Mouse (Mus musculus): ENCODE measurements around the gene Rab3a. TPM values are rescaled to one million over a fixed set of nuclear protein-coding genes. Genes with fewer than 3 reads are reported as not detected.
A peak's percentile ranks its signal among the peaks of the same experiment; 100 is the strongest.

Rab3a gene
- polyA plus RNA-seq, 1 experiment from 2014 or later = 12.9 TPM

GRCm38 (mm10) chr8:70721601-70722000, 32.9 kb upstream of the Rab3a start:
- no peak overlapping the region for H3K9ac ChIP-seq
- 0 out of 2 replicates have a peak, but pooled peaks cover 5% of the 10 kb centered on the region for H3K27me3 ChIP-seq
- no peak overlapping the region for H3K4me3 ChIP-seq
- 83% methylated on average over 8 of the region's 8 CpGs for WGBS
- no peak overlapping the region for H3K27ac ChIP-seq
- no peak overlapping the region for H3K4me2 ChIP-seq
- H3K4me1 ChIP-seq = 0 out of 2 replicates have a peak, but pooled peaks cover 4% of the 10 kb centered on the region
- no peaks in the 10 kb centered on the region for H3K9me3 ChIP-seq
- no peaks in the 10 kb centered on the region for H3K36me3 ChIP-seq
- no peak for ATAC-seq (ENCODE audit: borderline replicate concordance, extremely low read depth, low FRiP score, low TSS enrichment)

DNA sequence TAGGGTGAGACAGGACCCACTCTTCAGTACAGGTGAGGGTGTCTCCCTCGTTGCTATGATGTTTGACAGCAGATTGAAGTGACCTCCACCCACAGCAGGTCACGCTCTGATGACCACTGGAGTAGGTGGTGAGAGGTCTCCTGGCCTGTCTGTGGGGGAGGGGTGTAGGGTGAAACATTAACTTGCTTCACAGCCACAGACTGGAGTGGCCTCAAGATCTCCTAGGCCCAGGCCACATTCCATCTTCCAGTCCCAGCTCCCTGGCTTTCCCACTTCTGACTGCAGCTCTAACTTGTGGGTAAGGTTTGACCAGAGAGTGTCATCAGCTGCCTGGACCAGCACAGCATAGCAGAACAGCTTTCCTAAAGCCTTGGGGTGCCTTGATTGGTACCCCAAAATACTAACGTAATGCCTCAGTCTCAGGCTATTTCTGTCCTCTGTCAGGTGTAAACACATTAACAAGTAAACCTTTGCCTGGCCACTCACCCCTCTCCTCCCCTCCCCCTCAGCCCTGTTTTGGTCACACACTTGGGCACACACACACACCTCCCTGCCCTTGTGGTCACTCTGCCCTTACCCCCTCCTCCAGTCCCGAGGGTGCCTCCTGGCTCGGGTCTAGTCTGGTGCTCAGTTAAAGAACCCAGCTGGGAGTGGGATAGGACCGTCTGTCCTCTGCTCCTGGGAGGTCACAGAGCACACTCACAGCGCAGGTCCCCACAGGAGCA, 30.8 kb upstream of the Rab3a start, which contains the start of gene Pde4c:
Gene Pde4c (plus strand): TSS at position 235 of the 725 bp plus-strand sequence.
- no peak within 1 kb of the TSS for H3K9ac ChIP-seq
- H3K36me3 ChIP-seq = no peaks in the 10 kb centered on the region
- no peak within 1 kb of the TSS for H3K4me3 ChIP-seq
- WGBS = 38% methylated on average over 7 of the region's 7 CpGs
- ATAC-seq (ENCODE audit: borderline replicate concordance, extremely low read depth, low FRiP score, low TSS enrichment) = no peak
- no peak within 1 kb of the TSS for H3K4me2 ChIP-seq
- H3K27ac ChIP-seq = no peak within 1 kb of the TSS
- H3K9me3 ChIP-seq = no peaks in the 10 kb centered on the region
- peaks cover 22% of the 10 kb centered on the region for H3K27me3 ChIP-seq
- H3K4me1 ChIP-seq = no peaks in the 10 kb centered on the region

DNA sequence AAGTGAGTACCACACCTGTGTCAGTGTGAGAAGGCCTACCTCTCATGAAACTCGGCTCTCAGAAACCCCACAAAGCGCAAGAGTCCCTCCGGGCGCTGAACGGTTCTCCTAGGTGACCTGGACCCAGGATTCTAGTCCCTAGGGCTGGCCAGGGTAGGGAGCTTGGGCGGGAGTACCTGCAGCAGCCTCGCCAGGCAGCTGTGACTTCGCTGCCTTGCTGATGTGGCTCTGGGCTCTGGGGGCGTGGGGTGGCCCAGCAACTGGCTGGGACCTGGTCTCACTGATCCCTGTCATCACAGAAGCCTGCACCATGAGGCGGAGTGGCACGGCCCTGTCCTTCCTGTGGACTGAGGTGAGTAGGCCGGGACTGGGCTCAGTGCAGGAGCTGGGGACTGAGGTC, 30.3 kb upstream of the Rab3a start:
- peaks cover 28% of the 10 kb centered on the region for H3K27me3 ChIP-seq
- H3K4me2 ChIP-seq = no peak overlapping the region

GRCm38 (mm10) chr8:70725792-70726447, 28.6 kb upstream of the Rab3a start:
- ATAC-seq (ENCODE audit: borderline replicate concordance, extremely low read depth, low FRiP score, low TSS enrichment) = no peak
- Histone ChIP-seq H3K9me3 (no peaks in the 10 kb centered on the region), H3K9ac (no peak overlapping the region), H3K36me3 (no peaks in the 10 kb centered on the region), H3K4me2 (no peak overlapping the region), H3K4me1 (peaks cover 6% of the 10 kb centered on the region; the same call in 1 of the 2 replicates), H3K27ac (no peak overlapping the region), H3K4me3 (no peak overlapping the region), H3K27me3 (peaks cover 43% of the 10 kb centered on the region)
- 27% methylated on average over 14 of the region's 14 CpGs for WGBS

More for the DNA sequence above, 30.3 kb upstream of the Rab3a start:
- no peaks in the 10 kb centered on the region for H3K9me3 ChIP-seq
- no peak overlapping the region for H3K27ac ChIP-seq
- no peak overlapping the region for H3K4me3 ChIP-seq
- WGBS = 67% methylated on average over 12 of the region's 12 CpGs
- H3K9ac ChIP-seq = no peak overlapping the region
- H3K36me3 ChIP-seq = no peaks in the 10 kb centered on the region
- no peak for ATAC-seq (ENCODE audit: borderline replicate concordance, extremely low read depth, low FRiP score, low TSS enrichment)
- no peaks in the 10 kb centered on the region for H3K4me1 ChIP-seq

- Histone ChIP-seq H3K36me3 (no peaks in the 10 kb centered on the region), H3K4me1 (peaks cover 6% of the 10 kb centered on the region; the same call in 1 of the 2 replicates), H3K27ac (no peak overlapping the region), H3K4me2 (no peak overlapping the region), H3K4me3 (no peak overlapping the region), H3K27me3 (peaks cover 51% of the 10 kb centered on the region), H3K9ac (no peak overlapping the region), H3K9me3 (no peaks in the 10 kb centered on the region)
- no peak for ATAC-seq (ENCODE audit: borderline replicate concordance, extremely low read depth, low FRiP score, low TSS enrichment)
- 41% methylated on average over 11 of the region's 11 CpGs for WGBS
Measured at GRCm38 (mm10) chr8:70726721-70727120, 27.8 kb upstream of the Rab3a start.

DNA sequence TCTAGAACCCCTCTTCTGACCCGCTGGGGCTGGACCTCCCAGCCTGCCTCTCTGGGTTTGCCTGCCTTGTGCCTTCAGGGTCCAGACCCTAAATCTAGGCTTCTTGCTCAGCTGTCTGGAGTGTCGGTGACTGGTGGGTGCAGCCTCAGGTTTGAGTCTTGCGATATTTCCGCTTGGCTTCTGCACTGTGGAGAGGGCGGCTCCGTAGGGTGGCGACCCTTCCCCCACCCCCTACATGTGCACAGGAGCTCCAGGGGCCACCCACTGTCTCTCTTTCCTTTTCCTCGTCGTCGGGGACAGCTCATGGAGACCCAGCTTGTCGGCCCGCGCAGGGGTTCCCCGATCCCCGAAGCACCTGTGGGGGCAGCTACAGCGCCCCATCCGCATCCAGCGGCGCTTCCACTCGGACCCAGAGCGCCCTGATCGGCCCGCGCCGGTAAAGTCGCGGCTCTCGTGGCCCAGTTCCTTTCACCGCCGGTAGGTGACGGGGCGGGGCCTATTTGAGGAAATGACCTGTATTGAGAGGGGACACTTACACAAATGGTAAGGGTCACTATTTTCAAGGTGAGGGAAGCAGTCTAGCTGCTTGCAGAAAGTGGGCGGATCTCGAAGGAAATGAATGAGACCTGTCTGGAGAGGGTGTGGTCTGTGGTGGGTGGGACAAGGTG, 24.5 kb upstream of the Rab3a start:
- WGBS = 2% methylated on average over 34 of the region's 34 CpGs
- Histone ChIP-seq H3K27me3 (peaks cover 52% of the 10 kb centered on the region), H3K9me3 (no peaks in the 10 kb centered on the region), H3K36me3 (no peaks in the 10 kb centered on the region), H3K4me1 (peaks cover 6% of the 10 kb centered on the region; the same call in 1 of the 2 replicates), H3K4me3 (peak overlapping the region; percentile 34), H3K27ac (no peak overlapping the region), H3K4me2 (peak overlapping the region; percentile 57), H3K9ac (peak overlapping the region; percentile 31; the same call in 1 of the 2 replicates)
- no peak; the same call in 1 of the 2 replicates for ATAC-seq (ENCODE audit: borderline replicate concordance, extremely low read depth, low FRiP score, low TSS enrichment)

- Histone ChIP-seq H3K4me2 (no peak overlapping the region), H3K4me1 (peaks cover 6% of the 10 kb centered on the region; the same call in 1 of the 2 replicates), H3K27me3 (peaks cover 52% of the 10 kb centered on the region), H3K36me3 (no peaks in the 10 kb centered on the region), H3K9ac (no peak overlapping the region), H3K27ac (no peak overlapping the region), H3K9me3 (no peaks in the 10 kb centered on the region), H3K4me3 (no peak overlapping the region)
- no peak for ATAC-seq (ENCODE audit: borderline replicate concordance, extremely low read depth, low FRiP score, low TSS enrichment)
- 80% methylated on average over 4 of the region's 4 CpGs for WGBS
Measured at GRCm38 (mm10) chr8:70730956-70731355, 23.5 kb upstream of the Rab3a start.

DNA sequence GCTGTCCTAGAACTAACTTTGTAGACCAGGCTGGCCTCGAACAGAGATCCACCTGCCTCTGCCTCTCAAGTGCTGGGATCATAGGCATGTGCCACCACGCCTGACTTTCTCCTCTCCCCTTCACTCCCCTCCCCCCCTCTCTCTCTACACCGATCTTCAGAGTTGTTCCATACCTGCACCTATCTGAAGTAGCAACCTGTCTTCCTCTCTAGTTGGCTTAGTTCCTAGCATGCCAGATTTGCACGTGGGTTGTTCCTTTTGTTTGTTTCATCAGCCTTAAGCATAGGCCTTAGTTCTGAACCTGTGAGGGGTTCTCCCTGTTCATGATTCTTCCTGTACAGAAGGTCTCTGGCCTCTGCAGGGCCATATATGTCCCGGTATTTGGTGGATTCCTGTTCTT, 16.8 kb upstream of the Rab3a start:
- H3K36me3 ChIP-seq = no peaks in the 10 kb centered on the region
- ATAC-seq (ENCODE audit: borderline replicate concordance, extremely low read depth, low FRiP score, low TSS enrichment) = no peak
- 55% methylated on average over 5 of the region's 5 CpGs for WGBS
- no peak overlapping the region for H3K27ac ChIP-seq
- H3K4me3 ChIP-seq = no peak overlapping the region
- H3K4me2 ChIP-seq = no peak overlapping the region
- H3K9me3 ChIP-seq = no peaks in the 10 kb centered on the region
- H3K27me3 ChIP-seq = peaks cover 30% of the 10 kb centered on the region
- no peaks in the 10 kb centered on the region for H3K4me1 ChIP-seq
- H3K9ac ChIP-seq = no peak overlapping the region

DNA sequence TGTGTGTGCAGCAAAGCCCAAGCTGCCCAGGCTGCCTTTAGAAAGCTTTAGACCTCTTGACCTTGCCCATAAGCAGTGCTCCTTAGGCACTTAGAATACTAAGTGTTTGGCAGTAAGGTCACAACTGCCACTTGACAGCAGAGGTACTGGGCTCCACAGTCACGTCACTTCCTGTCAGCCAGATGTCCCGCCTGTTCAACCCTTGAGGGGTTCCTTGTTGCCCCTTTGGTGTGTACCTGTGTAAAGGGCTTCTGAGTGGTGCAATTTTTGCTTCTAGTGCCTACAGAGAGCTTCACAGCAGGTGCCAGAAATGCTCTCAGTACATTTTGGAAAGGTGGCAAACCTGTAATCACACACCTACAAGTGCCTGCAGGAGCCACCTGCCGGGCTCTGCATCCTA, 16.3 kb upstream of the Rab3a start:
- Histone ChIP-seq H3K27me3 (peaks cover 35% of the 10 kb centered on the region), H3K9me3 (no peaks in the 10 kb centered on the region), H3K36me3 (no peaks in the 10 kb centered on the region), H3K4me2 (no peak overlapping the region), H3K4me1 (peaks cover 3% of the 10 kb centered on the region; the same call in 1 of the 2 replicates), H3K27ac (no peak overlapping the region), H3K4me3 (no peak overlapping the region), H3K9ac (no peak overlapping the region)
- no peak for ATAC-seq (ENCODE audit: borderline replicate concordance, extremely low read depth, low FRiP score, low TSS enrichment)
- 37% methylated on average over 3 of the region's 3 CpGs for WGBS

DNA sequence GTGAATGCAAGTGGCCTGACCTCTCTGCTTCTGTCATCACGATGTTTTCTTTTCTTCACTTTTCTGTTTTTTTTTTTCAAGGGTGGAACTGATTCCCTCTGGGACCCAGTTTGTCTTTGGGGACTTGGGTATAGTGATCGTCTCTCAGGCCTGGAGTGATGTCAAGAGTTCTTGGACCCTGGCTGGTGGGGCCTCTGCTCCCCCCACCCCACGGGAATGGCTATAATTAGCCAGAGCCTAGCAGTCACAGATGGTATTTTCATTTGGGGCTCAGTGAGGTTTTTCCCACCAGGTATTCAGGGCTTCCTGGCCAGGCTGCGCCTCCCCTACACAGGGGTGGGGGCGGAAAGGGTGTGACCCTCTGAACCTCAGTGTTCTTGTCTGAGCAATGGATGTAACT, 12.8 kb upstream of the Rab3a start:
- no peak overlapping the region for H3K9ac ChIP-seq
- H3K9me3 ChIP-seq = no peaks in the 10 kb centered on the region
- peaks cover 70% of the 10 kb centered on the region for H3K27me3 ChIP-seq
- H3K4me2 ChIP-seq = no peak overlapping the region
- no peak overlapping the region for H3K27ac ChIP-seq
- H3K36me3 ChIP-seq = no peaks in the 10 kb centered on the region
- peaks cover 15% of the 10 kb centered on the region for H3K4me1 ChIP-seq
- H3K4me3 ChIP-seq = no peak overlapping the region
- no peak for ATAC-seq (ENCODE audit: borderline replicate concordance, extremely low read depth, low FRiP score, low TSS enrichment)
- WGBS = 49% methylated on average over 5 of the region's 5 CpGs

- ATAC-seq (ENCODE audit: borderline replicate concordance, extremely low read depth, low FRiP score, low TSS enrichment) = no peak
- no peaks in the 10 kb centered on the region for H3K9me3 ChIP-seq
- no peak overlapping the region for H3K4me3 ChIP-seq
- H3K4me1 ChIP-seq = peaks cover 15% of the 10 kb centered on the region
- no peak overlapping the region for H3K27ac ChIP-seq
- no peak overlapping the region for H3K9ac ChIP-seq
- H3K27me3 ChIP-seq = peaks cover 75% of the 10 kb centered on the region
- no peak overlapping the region for H3K4me2 ChIP-seq
- H3K36me3 ChIP-seq = no peaks in the 10 kb centered on the region
- WGBS = 58% methylated on average over 11 of the region's 11 CpGs
Measured at GRCm38 (mm10) chr8:70742176-70742575, 12.3 kb upstream of the Rab3a start.
